Mouse (Mus musculus) left cerebral cortex, adult 2 months (tissue): ENCODE measurements around the gene Rhoj. TPM values are rescaled to one million over a fixed set of nuclear protein-coding genes. Genes with fewer than 3 reads are reported as not detected.
"Not testable (repeated sequence)": the region's sequence is repeated elsewhere in the genome, so short reads cannot be mapped to it uniquely, and the experiment has no call there.

Experiments
- DNase-seq, 2 experiments: peaks; one replicate each; pipeline ENCODE4 v3.0.0; 2021 to 2022; ENCODE audit warnings: low spot score in 2 of 2, mixed read lengths in 1 of 2; ENCODE audit errors: extremely low spot score in 1 of 2
- H3K27ac ChIP-seq: fragments of 200-600 bp; 2 replicates; pipeline ENCODE4 v1.8.1; 2022
- H3K4me3 ChIP-seq: fragments of 200-600 bp; 2 replicates; pipeline ENCODE4 v1.8.1; 2022
- CTCF ChIP-seq: fragments of 200-600 bp; IDR thresholded peaks from 2 replicates; pipeline ENCODE4 v1.8.1; 2022; ENCODE audit warnings: antibody characterized with exemption, mild to moderate bottlenecking, moderate library complexity
- intact Hi-C: fragments of 180-260 bp; cut with DNase I; formaldehyde crosslinking; loops from one replicate; pipeline ENCODE4 v1.15.1; 2025
- total RNA-seq, 2 experiments: library from RNA; stranded (reverse); gene quantifications; 2 replicates each; pipeline ENCODE4 v1.2.3; 2021

The Rhoj gene
- total RNA-seq, 2 experiments from 2014 or later = 3.7 to 5.5 TPM

GRCm38 (mm10) chr12:75412964-75413363 lies 104.8 kb downstream of the Rhoj start:
- no peak for DNase-seq
- intact Hi-C loops = no loop called here

GRCm38 (mm10) chr12:75414991-75415390 lies 106.9 kb downstream of the Rhoj start:
- TF ChIP-seq CTCF = no peak
- intact Hi-C loops = no loop called here
- no peak overlapping the region for H3K4me3 ChIP-seq
- no peak overlapping the region for H3K27ac ChIP-seq
- no peak for DNase-seq

More at GRCm38 (mm10) chr12:75412964-75413363, 104.8 kb downstream of the Rhoj start:
- Histone ChIP-seq H3K27ac (no peak overlapping the region), H3K4me3 (peak overlapping the region; percentile 19; the same call in 1 of the 2 replicates)
- TF ChIP-seq CTCF = no peak

GRCm38 (mm10) chr12:75416681-75417080 lies 108.6 kb downstream of the Rhoj start, which contains the start of gene Gphb5:
Gphb5 (minus strand) TSS chr12:75416781.
- DNase-seq = no peak
- H3K4me3 ChIP-seq = no peak within 1 kb of the TSS
- no peak within 1 kb of the TSS for H3K27ac ChIP-seq
- intact Hi-C loops = no loop called here
- no peak for TF ChIP-seq CTCF

- intact Hi-C loops = no loop called here
- Histone ChIP-seq H3K4me3 (no peak overlapping the region), H3K27ac (peak overlapping the region; percentile 5; the same call in 1 of the 2 replicates)
- peak in 1 of 2 experiments; percentile 9 for DNase-seq
- no peak; the same call in 1 of the 2 replicates for TF ChIP-seq CTCF
Observed at GRCm38 (mm10) chr12:75424359-75424758, 116.2 kb downstream of the Rhoj start.

GRCm38 (mm10) chr12:75424817-75425216 lies 116.7 kb downstream of the Rhoj start:
- DNase-seq = no peak
- Histone ChIP-seq H3K27ac (peak overlapping the region; percentile 5; the same call in 1 of the 2 replicates), H3K4me3 (no peak overlapping the region)
- no peak for TF ChIP-seq CTCF
- intact Hi-C loops = no loop called here

GRCm38 (mm10) chr12:75425882-75426281 lies 117.8 kb downstream of the Rhoj start:
- Histone ChIP-seq H3K27ac (no peak overlapping the region), H3K4me3 (no peak overlapping the region)
- no peak for DNase-seq
- TF ChIP-seq CTCF = no peak
- intact Hi-C loops = no loop called here

GRCm38 (mm10) chr12:75428719-75429118 lies 120.6 kb downstream of the Rhoj start:
- Histone ChIP-seq H3K4me3 (no peak overlapping the region), H3K27ac (no peak overlapping the region)
- TF ChIP-seq CTCF = no peak
- intact Hi-C loops = no loop called here
- no peak for DNase-seq

- no peak for DNase-seq
- TF ChIP-seq CTCF = no peak
- intact Hi-C loops = no loop called here
- Histone ChIP-seq H3K27ac (no peak overlapping the region), H3K4me3 (no peak overlapping the region)
Observed at GRCm38 (mm10) chr12:75429685-75430396, 121.7 kb downstream of the Rhoj start.

GRCm38 (mm10) chr12:75432400-75432799 lies 124.3 kb downstream of the Rhoj start:
- intact Hi-C loops, H3K27ac ChIP-seq, H3K4me3 ChIP-seq, DNase-seq: not testable (repeated sequence)

- Histone ChIP-seq H3K4me3 (no peak overlapping the region), H3K27ac (no peak overlapping the region)
- TF ChIP-seq CTCF = no peak
- no peak for DNase-seq
- intact Hi-C loops = no loop called here
Observed at GRCm38 (mm10) chr12:75446245-75446644, 138.1 kb downstream of the Rhoj start.

- Histone ChIP-seq H3K27ac (no peak overlapping the region), H3K4me3 (no peak overlapping the region)
- intact Hi-C loops = no loop called here
- TF ChIP-seq CTCF = no peak
- DNase-seq = peak in 1 of 2 experiments; percentile 37
Observed at GRCm38 (mm10) chr12:75448921-75449320, 140.8 kb downstream of the Rhoj start.

- H3K27ac ChIP-seq = no peak overlapping the region
- peak; percentile 49 for TF ChIP-seq CTCF
- no peak overlapping the region for H3K4me3 ChIP-seq
- intact Hi-C loops = no loop called here
- no peak for DNase-seq
Observed at GRCm38 (mm10) chr12:75449475-75449966, 141.4 kb downstream of the Rhoj start.

GRCm38 (mm10) chr12:75450011-75450410 lies 141.9 kb downstream of the Rhoj start:
- intact Hi-C loops = loop anchor here (5.0 kb wide), 1 partner anchor 1128 kb away; no protein-coding TSS in a partner anchor
- H3K27ac ChIP-seq = no peak overlapping the region

More at GRCm38 (mm10) chr12:75450011-75450410, 141.9 kb downstream of the Rhoj start:
- no peak overlapping the region for H3K4me3 ChIP-seq
- no peak for DNase-seq
- TF ChIP-seq CTCF = no peak
